ENCODE assay signal across 16 mouse cellular contexts in genomic region chr4:139141785-139142184, GRCm38 (mm10). TPM values are rescaled to one million over a fixed set of nuclear protein-coding genes. Genes with fewer than 3 reads are reported as not detected.
DNase-seq lines count a peak whose midpoint lies in the region; ATAC-seq and TF ChIP-seq lines count a peak whose summit lies in the region.
"Had no signal": no experiment of that assay in that cellular context is flagged by ENCODE, and none has a peak within 500 bp of the region (broad histone marks: within the 10 kb centered on the region; RNA-seq: fewer than 3 reads in every experiment).

No protein-coding gene starts in this region.

- 70% methylated on average over 6 of the region's 6 CpGs for WGBS in intestine, postnatal 0 days
- WGBS in intestine, embryonic 15.5 days, result 73% methylated on average over 6 of the region's 6 CpGs
- 78% methylated on average over 6 of the region's 6 CpGs for WGBS in forebrain, embryonic 16.5 days

- no peak; the same call in 1 of the 2 replicates for ATAC-seq in intestine, postnatal 0 days
- ATAC-seq in intestine, embryonic 15.5 days, result no peak
- ATAC-seq in megakaryocyte-erythroid progenitor cell, adult 5-6 weeks (replicated peaks; ENCODE audit: low FRiP score, low TSS enrichment, poor library complexity, severe bottlenecking), result peak; percentile 89
- ATAC-seq in frontal cortex, adult (ENCODE audit: low TSS enrichment), result no peak
- no peak for ATAC-seq in forebrain, embryonic 16.5 days
- ATAC-seq: forebrain, embryonic 15.5 days had no signal

- TF ChIP-seq POLR2A in CH12.LX (IDR thresholded peaks at IDR 0.05; ENCODE audit: low read depth, low read length), result no peak

- no peak for DNase-seq in CH12.LX (ENCODE audit: extremely low read depth)
- DNase-seq in R1 (ENCODE audit: low read depth, low spot score), result peak; percentile 67
- DNase-seq: adrenal gland, postnatal 10 days; cerebellum, postnatal 25 days; gastrocnemius, postnatal 25 days; kidney, adult 2 months; liver; lung, postnatal 10 days; midbrain, embryonic 14.5 days had no signal

- in situ Hi-C loops in CH12.LX (cut with MboI; ENCODE audit: low pct_ligation_motif_present, low pct_unique_long_range_greater_than_20kb, low sequenced_read_pairs), result no loop called here

- no peak overlapping the region for H3K4me3 ChIP-seq in intestine, postnatal 0 days (ENCODE audit: low read depth, low read length)
- H3K4me3 ChIP-seq in intestine, embryonic 15.5 days (replicated peaks), result no peak overlapping the region
- H3K4me3 ChIP-seq in CH12.LX (replicated peaks in 1 of 3; ENCODE audit: low read depth in 2 of 3, low read length in 2 of 3, poor library complexity in 1 of 3), result no peak overlapping the region
- H3K4me3 ChIP-seq in forebrain, embryonic 16.5 days (replicated peaks; ENCODE audit: low read length), result no peak overlapping the region
- H3K4me3 ChIP-seq: forebrain, embryonic 15.5 days; heart, embryonic 12.5 days had no signal

- H3K27ac ChIP-seq in intestine, postnatal 0 days (ENCODE audit: low read depth, low read length), result no peak overlapping the region
- no peak overlapping the region for H3K27ac ChIP-seq in intestine, embryonic 15.5 days
- H3K27ac ChIP-seq in CH12.LX (ENCODE audit: insufficient read depth, low read depth), result no peak overlapping the region
- H3K27ac ChIP-seq in forebrain, embryonic 16.5 days (ENCODE audit: low read length), result no peak overlapping the region
- H3K27ac ChIP-seq: forebrain, embryonic 15.5 days had no signal

- no peaks in the 10 kb centered on the region for H3K4me1 ChIP-seq in intestine, postnatal 0 days (replicated peaks; ENCODE audit: control insufficient read depth, insufficient read depth, low read length)
- peaks cover 4% of the 10 kb centered on the region; the same call in 1 of the 2 replicates for H3K4me1 ChIP-seq in intestine, embryonic 15.5 days (replicated peaks)
- H3K4me1 ChIP-seq in CH12.LX (ENCODE audit: control insufficient read depth in 1 of 2, insufficient read depth in 2 of 2), result no peaks in the 10 kb centered on the region
- H3K4me1 ChIP-seq in forebrain, embryonic 16.5 days (replicated peaks; ENCODE audit: control insufficient read depth, insufficient read depth, low read length), result no peaks in the 10 kb centered on the region
- H3K4me1 ChIP-seq: forebrain, embryonic 15.5 days; heart, embryonic 12.5 days had no signal

- no peak overlapping the region for H3K4me2 ChIP-seq in intestine, postnatal 0 days (replicated peaks; ENCODE audit: low read depth)
- no peak overlapping the region for H3K4me2 ChIP-seq in intestine, embryonic 15.5 days (replicated peaks)
- H3K4me2 ChIP-seq in CH12.LX (ENCODE audit: insufficient read depth, low read depth, poor library complexity, severe bottlenecking), result no peak overlapping the region
- H3K4me2 ChIP-seq in forebrain, embryonic 16.5 days (ENCODE audit: low read length), result no peak overlapping the region
- H3K4me2 ChIP-seq: forebrain, embryonic 15.5 days; heart, embryonic 12.5 days had no signal

- no peaks in the 10 kb centered on the region for H3K36me3 ChIP-seq in intestine, postnatal 0 days (ENCODE audit: control insufficient read depth, insufficient read depth)
- H3K36me3 ChIP-seq in intestine, embryonic 15.5 days, result no peaks in the 10 kb centered on the region
- H3K36me3 ChIP-seq in CH12.LX (replicated peaks in 1 of 2; ENCODE audit: control insufficient read depth in 1 of 2, insufficient read depth in 1 of 2, low read length in 1 of 2), result no peaks in the 10 kb centered on the region
- no peaks in the 10 kb centered on the region for H3K36me3 ChIP-seq in forebrain, embryonic 16.5 days (ENCODE audit: control insufficient read depth, insufficient read depth)
- H3K36me3 ChIP-seq: forebrain, embryonic 15.5 days; heart, embryonic 12.5 days had no signal

- TF ChIP-seq EP300 in CH12.LX (IDR thresholded peaks at IDR 0.05; ENCODE audit: low read length), result no peak

- TF ChIP-seq CTCF in intestine, postnatal 0 days (IDR thresholded peaks at IDR 0.05; ENCODE audit: low read depth), result peak; percentile 56
- TF ChIP-seq CTCF in CH12.LX (conservative IDR thresholded peaks at IDR 0.05 in 1 of 2, IDR thresholded peaks at IDR 0.05 in 1 of 2; ENCODE audit: low read depth in 2 of 2, low read length in 2 of 2), result peak in 1 of 2 experiments; percentile 46; a peak in 2 of 4 replicates

- H3K79me2 ChIP-seq in CH12.LX (replicated peaks; ENCODE audit: control insufficient read depth, extremely low read depth, insufficient read depth, poor library complexity, severe bottlenecking), result no peaks in the 10 kb centered on the region

- H3K9ac ChIP-seq in intestine, postnatal 0 days (ENCODE audit: low read depth, low read length), result no peak overlapping the region
- H3K9ac ChIP-seq in intestine, embryonic 15.5 days, result no peak overlapping the region
- no peak overlapping the region for H3K9ac ChIP-seq in CH12.LX (ENCODE audit: insufficient read depth, low read depth)
- no peak overlapping the region for H3K9ac ChIP-seq in forebrain, embryonic 16.5 days (replicated peaks; ENCODE audit: low read depth, low read length)
- H3K9ac ChIP-seq: forebrain, embryonic 15.5 days; heart, embryonic 12.5 days had no signal

- no peaks in the 10 kb centered on the region for H3K27me3 ChIP-seq in intestine, postnatal 0 days (replicated peaks; ENCODE audit: control insufficient read depth, insufficient read depth, low read length)
- no peaks in the 10 kb centered on the region for H3K27me3 ChIP-seq in intestine, embryonic 15.5 days (replicated peaks)
- H3K27me3 ChIP-seq in CH12.LX (replicated peaks), result no peaks in the 10 kb centered on the region
- no peaks in the 10 kb centered on the region for H3K27me3 ChIP-seq in forebrain, embryonic 16.5 days (replicated peaks; ENCODE audit: control insufficient read depth, insufficient read depth, low read length)
- H3K27me3 ChIP-seq: forebrain, embryonic 15.5 days; heart, embryonic 12.5 days had no signal

- dilution Hi-C loops in CH12.LX (cut with MboI; ENCODE audit: extremely low pct_ligation_motif_present, extremely low pct_unique_long_range_greater_than_20kb, low sequenced_read_pairs), result no loop called here

- TF ChIP-seq RAD21 in CH12.LX (IDR thresholded peaks at IDR 0.05; ENCODE audit: low read depth, low read length), result peak; percentile 2

- H3K9me3 ChIP-seq in intestine, postnatal 0 days (ENCODE audit: control insufficient read depth), result no peaks in the 10 kb centered on the region
- H3K9me3 ChIP-seq in intestine, embryonic 15.5 days, result no peaks in the 10 kb centered on the region
- peaks cover 4% of the 10 kb centered on the region for H3K9me3 ChIP-seq in CH12.LX (replicated peaks; ENCODE audit: low read length)
- H3K9me3 ChIP-seq in forebrain, embryonic 16.5 days (ENCODE audit: control insufficient read depth, low read length), result 0 out of 2 replicates have a peak, but pooled peaks cover 2% of the 10 kb centered on the region
- H3K9me3 ChIP-seq: forebrain, embryonic 15.5 days had no signal

TF ChIP-seq in CH12.LX, 34 proteins besides CTCF, POLR2A, EP300 and RAD21:
- peak; percentile 11; the same call in 1 of the 2 replicates for TF ChIP-seq SMC3 (IDR thresholded peaks at IDR 0.05; ENCODE audit: low read depth, low read length)
- no peak for TF ChIP-seq MAFK (IDR thresholded peaks at IDR 0.05; ENCODE audit: insufficient replicate concordance, low read length)

RNA-seq across cellular contexts. Expression of gene Minos1, which starts 10.9 kb away (rescaled TPM):
- 820 and 852 TPM in 2 replicates for polyA plus RNA-seq in intestine, postnatal 0 days (2015; fragmentation: Nextera tagmentation; extraction: Ambion mirVana)
- polyA plus RNA-seq in intestine, embryonic 15.5 days (2015; fragmentation: Nextera tagmentation; extraction: Ambion mirVana), result 640 and 702 TPM in 2 replicates
- 139 and 151 TPM in 2 replicates for total RNA-seq in CH12.LX (2012; rRNA removed)
- 36.8 and 39.2 TPM in 2 replicates for total RNA-seq in CH12.LX (2014; rRNA removed)
- polyA plus RNA-seq in CH12.LX (2012; ENCODE audit: insufficient read length, low read depth), result 410 and 418 TPM in 2 replicates
- 461 and 512 TPM in 2 replicates for total RNA-seq in megakaryocyte-erythroid progenitor cell, adult 5-6 weeks (2014; fragmentation: Nextera tagmentation)
- total RNA-seq in megakaryocyte-erythroid progenitor cell, adult 5-6 weeks (2017), result 209 and 264 TPM in 2 replicates
- 355 and 370 TPM in 2 replicates for polyA plus RNA-seq in forebrain, embryonic 16.5 days (2015; fragmentation: Nextera tagmentation; extraction: Ambion mirVana)

RNA-seq across cellular contexts. Expression of gene Nbl1, which starts 49.0 kb away (rescaled TPM):
- polyA plus RNA-seq in intestine, postnatal 0 days (2015; fragmentation: Nextera tagmentation; extraction: Ambion mirVana), result 37.6 and 39.9 TPM in 2 replicates
- 49.5 and 49.9 TPM in 2 replicates for polyA plus RNA-seq in intestine, embryonic 15.5 days (2015; fragmentation: Nextera tagmentation; extraction: Ambion mirVana)
- total RNA-seq in CH12.LX (2012; rRNA removed) (0.55 and 0.89 TPM in 2 replicates), CH12.LX (2014; rRNA removed) (1.4 and 1.5 TPM in 2 replicates)
- polyA plus RNA-seq in CH12.LX (2012; ENCODE audit: insufficient read length, low read depth), result 2.0 and 3.3 TPM in 2 replicates
- not detected in 2 replicates for total RNA-seq in megakaryocyte-erythroid progenitor cell, adult 5-6 weeks (2014; fragmentation: Nextera tagmentation)
- not detected in 2 replicates for total RNA-seq in megakaryocyte-erythroid progenitor cell, adult 5-6 weeks (2017)
- polyA plus RNA-seq in forebrain, embryonic 16.5 days (2015; fragmentation: Nextera tagmentation; extraction: Ambion mirVana), result 27.0 and 30.3 TPM in 2 replicates

RNA-seq across cellular contexts. Expression of gene Capzb, which starts 50.9 kb away (rescaled TPM):
- polyA plus RNA-seq in intestine, postnatal 0 days (2015; fragmentation: Nextera tagmentation; extraction: Ambion mirVana), result 299 and 306 TPM in 2 replicates
- polyA plus RNA-seq in intestine, embryonic 15.5 days (2015; fragmentation: Nextera tagmentation; extraction: Ambion mirVana), result 410 and 425 TPM in 2 replicates
- total RNA-seq in CH12.LX (2012; rRNA removed) (83.5 and 86.4 TPM in 2 replicates), CH12.LX (2014; rRNA removed) (144 and 160 TPM in 2 replicates)
- polyA plus RNA-seq in CH12.LX (2012; ENCODE audit: insufficient read length, low read depth), result 382 and 388 TPM in 2 replicates
- total RNA-seq in megakaryocyte-erythroid progenitor cell, adult 5-6 weeks (2014; fragmentation: Nextera tagmentation), result 216 and 230 TPM in 2 replicates
- 90.1 and 113 TPM in 2 replicates for total RNA-seq in megakaryocyte-erythroid progenitor cell, adult 5-6 weeks (2017)
- 311 and 321 TPM in 2 replicates for polyA plus RNA-seq in forebrain, embryonic 16.5 days (2015; fragmentation: Nextera tagmentation; extraction: Ambion mirVana)
